Mouse (Mus musculus): ENCODE results near the gene Ftcd.
A peak's percentile ranks its signal among the peaks of the same experiment; 100 is the strongest.

The Ftcd gene

DNA sequence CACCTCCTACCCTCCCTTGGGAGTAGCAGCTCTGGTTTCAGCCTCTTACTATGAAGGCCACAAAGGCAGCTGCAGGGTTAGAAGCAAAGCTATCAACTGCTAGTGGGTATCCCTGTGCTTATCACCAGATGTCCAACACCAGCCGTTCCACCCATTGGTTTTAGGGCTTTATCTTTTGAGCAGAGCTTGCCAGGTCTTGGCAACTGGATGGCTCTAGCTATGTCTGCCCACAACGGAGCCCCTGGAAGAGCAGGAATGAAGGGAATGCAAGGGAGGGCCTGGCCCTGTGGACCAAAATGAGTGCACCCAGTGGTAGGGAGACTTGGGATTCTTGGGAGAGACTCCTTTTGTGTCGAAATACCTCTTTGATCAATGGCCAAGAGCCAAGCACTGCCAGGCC lies 27.2 kb downstream of the Ftcd start:
- DNase-seq (ENCODE audit: low read depth, low spot score), result no peak

DNA sequence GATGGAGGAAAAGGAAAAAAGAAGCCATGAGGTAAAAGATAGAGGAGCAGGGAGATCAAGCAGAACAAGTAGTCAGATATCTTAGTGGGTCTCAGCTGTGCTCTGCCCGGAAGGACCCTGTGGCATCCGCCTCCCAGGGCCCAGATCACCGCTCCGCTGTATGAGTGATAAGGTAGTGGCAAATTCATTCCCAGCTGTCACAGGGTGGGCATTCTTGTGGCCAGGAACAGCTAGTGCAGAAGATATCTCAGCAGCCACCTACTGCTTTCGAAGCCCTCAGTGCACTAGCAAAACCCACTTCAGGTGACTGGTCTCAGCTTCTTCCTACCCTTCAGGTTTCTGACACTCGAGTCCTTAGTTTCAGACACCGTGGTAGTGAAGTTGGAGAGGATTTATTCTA lies 37.0 kb downstream of the Ftcd start:
- no peak for DNase-seq (ENCODE audit: low read depth, low spot score)

GRCm38 (mm10) chr10:76622411-76622810 lies 47.0 kb downstream of the Ftcd start:
- DNase-seq (ENCODE audit: low read depth, low spot score), result no peak

DNA sequence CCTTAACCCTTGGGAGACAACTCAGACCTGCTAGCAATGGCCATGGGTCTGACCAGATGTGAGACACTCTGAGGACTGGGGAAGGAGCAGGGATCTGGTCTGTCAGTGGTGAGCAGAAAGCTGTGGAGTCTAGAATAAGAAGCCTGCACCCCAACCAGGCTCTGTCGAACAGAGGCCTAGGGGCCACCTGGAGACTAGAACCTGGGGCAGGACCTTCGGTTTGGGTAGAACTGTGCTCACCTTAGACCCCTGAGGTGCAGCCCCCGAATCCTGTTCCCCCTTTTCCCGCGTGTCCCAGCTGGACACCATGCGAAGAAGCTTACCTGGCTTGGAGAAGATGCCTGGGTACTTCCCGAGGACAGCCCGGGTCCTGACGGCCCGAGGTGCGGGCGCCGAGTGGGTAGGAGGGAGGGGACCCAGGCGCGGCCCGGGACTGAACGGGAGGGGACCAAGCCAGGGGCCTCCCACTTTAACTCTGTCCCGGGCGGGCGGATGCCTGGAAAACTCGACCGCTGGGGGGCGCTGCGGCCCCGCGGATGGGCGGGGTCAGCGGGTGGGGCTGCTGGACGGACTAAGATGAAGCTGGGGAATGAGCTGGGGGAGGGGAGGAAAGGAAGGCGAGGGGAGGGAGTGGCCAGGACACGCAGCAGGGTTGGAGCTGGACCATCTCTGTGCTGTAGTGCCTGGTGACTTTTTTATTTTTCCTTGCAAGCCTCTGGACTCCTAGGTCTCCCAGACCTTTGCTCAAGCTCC lies 47.7 kb downstream of the Ftcd start, which contains the start of gene Col6a2:
TSS of gene Col6a2 (minus strand) at position 703 of the 753 bp plus-strand sequence.
- peak; percentile 85 for DNase-seq (ENCODE audit: low read depth, low spot score)

- DNase-seq (ENCODE audit: low read depth, low spot score), result no peak
Measured at GRCm38 (mm10) chr10:76623734-76624133, 48.3 kb downstream of the Ftcd start.

DNA sequence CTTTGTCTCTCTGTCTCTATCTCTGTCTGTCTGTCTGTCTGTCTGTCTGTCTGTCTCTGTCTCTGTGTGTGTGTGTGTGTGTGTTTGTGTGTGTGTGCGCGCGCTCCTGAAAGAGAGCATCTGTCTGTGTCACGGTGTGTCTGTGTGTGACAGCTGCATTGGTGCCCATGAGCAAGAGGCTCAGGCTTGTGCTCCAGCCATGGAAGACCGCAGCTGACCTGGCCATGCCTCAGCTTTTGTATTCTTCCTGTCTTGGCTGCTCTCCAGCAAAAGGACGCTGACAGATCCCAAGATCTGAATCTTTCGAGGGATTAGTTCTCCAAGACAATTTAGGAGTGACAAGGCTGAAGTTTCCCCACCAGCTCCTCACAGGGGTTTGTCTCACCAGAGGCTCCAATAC lies 49.5 kb downstream of the Ftcd start:
- no peak for DNase-seq (ENCODE audit: low read depth, low spot score)

- DNase-seq (ENCODE audit: low read depth, low spot score), result no peak
Measured at GRCm38 (mm10) chr10:76627714-76628113, 52.3 kb downstream of the Ftcd start.

DNA sequence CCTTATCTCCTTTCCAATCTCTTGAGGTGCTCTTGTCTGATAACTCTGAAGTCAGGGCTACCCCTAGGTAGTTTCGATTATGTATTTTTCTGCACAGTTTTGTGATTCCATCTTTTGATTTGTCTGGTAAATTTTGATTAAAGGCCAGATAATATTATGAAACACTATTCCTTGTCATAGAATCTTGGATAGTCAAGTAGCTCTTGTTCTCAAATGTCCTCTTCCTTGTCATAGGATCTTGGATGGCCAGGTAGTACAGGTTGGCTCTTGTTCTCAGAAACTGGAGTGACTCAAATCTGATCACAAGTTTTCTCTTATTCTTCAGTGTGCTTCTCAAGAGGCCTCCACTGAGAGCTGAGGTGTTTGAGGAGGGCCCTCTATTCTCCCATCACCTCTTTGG lies 55.2 kb downstream of the Ftcd start:
- no peak for DNase-seq (ENCODE audit: low read depth, low spot score)

DNA sequence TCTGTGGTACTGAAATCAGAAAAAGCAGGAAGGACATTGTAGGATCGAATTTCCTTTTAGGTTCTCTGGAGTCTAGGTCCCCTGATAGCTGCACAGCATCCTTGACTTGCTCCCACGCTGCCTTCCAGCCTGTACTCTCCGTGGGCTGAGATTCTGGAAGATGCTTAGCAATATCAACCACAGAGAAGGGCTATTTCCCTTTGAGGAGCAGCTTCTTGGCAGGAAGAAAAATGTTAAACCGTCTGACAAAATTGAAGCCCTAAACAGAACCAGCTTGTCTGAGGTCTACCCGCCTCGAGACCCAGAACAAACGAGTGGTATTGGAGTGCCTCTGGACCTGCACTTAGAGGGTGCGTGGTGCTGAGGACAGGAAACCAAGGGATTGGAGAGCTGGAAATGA lies 57.2 kb downstream of the Ftcd start:
- DNase-seq (ENCODE audit: low read depth, low spot score), result no peak

DNA sequence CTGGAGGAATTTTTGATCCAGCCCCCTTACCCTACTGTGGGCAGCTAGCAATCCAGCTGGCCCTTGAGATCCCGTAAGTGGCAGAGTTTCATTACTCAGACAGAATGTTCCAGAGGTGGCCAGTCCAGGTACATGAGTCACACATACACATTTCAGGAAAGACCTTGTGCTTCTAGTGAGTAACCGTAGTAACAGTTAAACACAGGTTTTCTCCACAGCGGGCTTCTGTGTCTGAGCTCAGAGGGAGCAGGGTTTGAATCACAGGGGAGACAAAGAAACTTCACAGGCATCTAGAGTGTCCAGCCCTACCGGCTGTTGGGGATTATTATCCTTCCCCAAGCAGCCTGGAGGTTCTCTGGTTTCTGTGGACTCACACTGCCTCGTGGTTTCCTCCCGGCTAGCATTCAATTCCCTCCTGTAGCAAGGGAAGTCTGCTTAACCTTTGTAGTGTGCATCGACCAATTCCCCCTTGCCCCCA lies 58.7 kb downstream of the Ftcd start:
- no peak for DNase-seq (ENCODE audit: low read depth, low spot score)

DNA sequence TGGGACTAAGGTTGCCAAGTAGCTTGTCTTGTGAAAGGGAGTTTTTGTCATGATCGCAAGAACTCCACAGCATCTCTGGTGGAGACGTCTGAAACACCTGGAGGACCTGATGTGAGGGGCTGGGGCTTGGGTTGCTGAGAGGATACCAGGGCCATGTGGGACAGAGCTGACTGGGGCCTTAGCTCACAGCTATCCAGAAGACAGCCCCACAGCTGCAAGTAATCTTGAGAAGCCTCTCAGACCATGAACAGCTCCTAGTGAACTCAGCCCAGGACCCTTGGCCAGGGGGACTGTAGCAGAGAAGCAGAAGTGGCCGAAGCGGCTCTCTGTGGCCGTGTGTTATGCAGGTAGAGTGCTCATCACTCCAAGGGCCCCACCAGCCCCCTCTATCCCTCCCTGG lies 59.1 kb downstream of the Ftcd start:
- DNase-seq (ENCODE audit: low read depth, low spot score), result no peak

- DNase-seq (ENCODE audit: low read depth, low spot score), result no peak
Measured at GRCm38 (mm10) chr10:76636026-76636425, 60.6 kb downstream of the Ftcd start.

DNA sequence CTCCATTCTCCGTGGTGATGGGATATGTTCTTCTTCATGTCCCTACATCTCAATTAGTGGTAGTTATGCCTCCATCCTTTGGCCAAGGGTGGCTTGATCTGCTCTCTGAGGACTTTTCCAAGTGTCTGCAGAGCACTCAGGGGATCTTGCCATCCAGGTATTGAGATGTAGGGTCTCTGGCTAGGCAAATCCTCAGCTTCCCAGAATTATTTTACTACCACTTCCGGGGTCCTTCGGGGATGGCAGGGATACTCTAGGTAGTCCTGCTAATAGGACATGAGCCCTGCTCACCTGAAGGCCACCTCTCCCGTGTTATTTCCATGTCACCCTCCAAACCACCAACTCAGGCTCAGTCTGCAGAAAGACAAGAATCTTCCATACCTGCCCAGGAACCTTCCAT lies 61.2 kb downstream of the Ftcd start:
- DNase-seq (ENCODE audit: low read depth, low spot score), result no peak

Data from ZHBTc4 (cell line).